Mouse (Mus musculus): ENCODE measurements at regions not wholly inside any gene's neighbourhood (a gene's known extent, or its start where the extent isn't known, plus 50 kb on each side); places are given as distances from the start of the nearest gene placed in this dataset.

DNA sequence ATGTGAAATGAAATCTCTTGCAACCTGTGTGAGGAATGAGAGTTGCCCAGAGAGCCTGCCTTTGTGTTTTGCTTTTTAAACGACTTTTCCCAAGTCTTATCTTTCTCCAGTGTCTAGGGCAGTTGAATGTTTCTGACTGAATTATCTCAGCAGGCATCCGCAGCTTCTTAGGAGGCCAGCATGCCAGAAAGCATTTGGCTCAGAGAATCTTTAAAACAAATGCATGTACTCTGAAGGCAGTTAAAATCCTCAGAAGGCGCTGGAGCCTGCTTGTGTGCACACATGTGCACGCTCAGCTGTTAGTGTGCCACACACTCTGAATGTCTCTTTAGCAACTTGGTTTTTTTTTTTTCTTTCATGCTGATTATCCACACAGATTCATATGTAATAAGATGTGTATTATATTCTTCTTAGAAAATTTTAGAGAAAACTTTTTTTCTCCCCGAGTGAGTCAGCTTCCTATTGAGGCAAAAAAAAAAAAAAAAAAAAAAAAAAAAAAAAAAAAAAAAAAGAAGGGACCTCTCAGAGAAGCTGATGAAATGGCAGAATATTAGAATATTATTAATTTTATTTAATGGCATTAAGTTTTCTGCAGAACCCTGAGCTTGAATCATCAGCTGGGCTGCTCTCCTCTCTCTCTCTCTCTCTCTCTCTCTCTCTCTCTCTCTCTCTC is 201.9 kb downstream of the Tmem38b start:
- no peak for DNase-seq (ENCODE audit: low spot score)

- no peak for DNase-seq (ENCODE audit: low spot score)
Observed at GRCm38 (mm10) chr4:54045258-54046029, 219.6 kb downstream of the Tmem38b start.

- no peak for DNase-seq (ENCODE audit: low spot score)
Observed at GRCm38 (mm10) chr4:54064331-54064730, 238.5 kb downstream of the Tmem38b start.

DNA sequence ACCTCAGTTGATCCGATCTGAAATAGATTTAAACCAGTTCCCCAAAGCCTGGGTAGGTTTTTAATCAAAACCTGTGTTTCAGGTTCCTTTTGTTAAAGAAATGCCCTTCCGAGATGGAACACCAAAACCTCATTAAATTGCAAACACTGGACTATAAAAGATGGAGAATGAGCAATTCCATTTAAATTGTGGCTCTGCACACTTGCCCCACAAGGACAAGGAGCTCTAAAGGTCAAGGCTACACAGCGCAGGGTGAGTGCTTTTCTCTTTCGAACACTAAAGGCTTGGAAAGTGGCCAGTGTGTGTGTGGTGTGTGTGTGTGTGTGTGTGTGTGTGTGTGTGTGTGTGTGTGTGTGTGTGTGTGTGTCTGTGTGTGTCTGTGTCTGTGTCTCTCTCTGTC is 246.1 kb downstream of the Tmem38b start:
- no peak for DNase-seq (ENCODE audit: low spot score)

- DNase-seq (ENCODE audit: low spot score), result no peak
Observed at GRCm38 (mm10) chr4:54072482-54072881, 246.6 kb downstream of the Tmem38b start.

GRCm38 (mm10) chr4:54072932-54073331 is 247.1 kb downstream of the Tmem38b start:
- DNase-seq (ENCODE audit: low spot score), result no peak

DNA sequence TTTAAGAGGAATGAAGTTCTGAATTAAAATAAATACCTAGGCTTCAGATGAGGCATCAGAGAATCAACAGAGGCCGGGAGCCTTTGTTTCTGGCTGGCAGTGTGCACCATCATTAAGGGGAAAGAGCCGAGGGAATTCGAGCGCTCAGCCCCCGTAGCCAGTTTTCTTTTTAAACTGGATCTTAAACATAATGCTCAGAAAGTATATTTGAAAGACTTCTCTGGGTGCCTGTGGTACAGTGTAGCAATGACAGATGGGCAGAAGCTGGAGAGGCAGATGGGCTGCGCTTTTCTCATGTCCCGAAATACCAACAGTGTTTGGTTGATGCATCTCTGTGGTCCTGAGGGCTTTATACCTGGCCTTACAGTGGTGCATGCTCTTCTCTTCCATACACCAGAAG is 247.6 kb downstream of the Tmem38b start:
- DNase-seq (ENCODE audit: low spot score), result no peak

GRCm38 (mm10) chr4:54074226-54074625 is 248.4 kb downstream of the Tmem38b start:
- no peak for DNase-seq (ENCODE audit: low spot score)

- no peak for DNase-seq (ENCODE audit: low spot score)
Observed at GRCm38 (mm10) chr4:54080526-54080925, 254.7 kb downstream of the Tmem38b start.

DNA sequence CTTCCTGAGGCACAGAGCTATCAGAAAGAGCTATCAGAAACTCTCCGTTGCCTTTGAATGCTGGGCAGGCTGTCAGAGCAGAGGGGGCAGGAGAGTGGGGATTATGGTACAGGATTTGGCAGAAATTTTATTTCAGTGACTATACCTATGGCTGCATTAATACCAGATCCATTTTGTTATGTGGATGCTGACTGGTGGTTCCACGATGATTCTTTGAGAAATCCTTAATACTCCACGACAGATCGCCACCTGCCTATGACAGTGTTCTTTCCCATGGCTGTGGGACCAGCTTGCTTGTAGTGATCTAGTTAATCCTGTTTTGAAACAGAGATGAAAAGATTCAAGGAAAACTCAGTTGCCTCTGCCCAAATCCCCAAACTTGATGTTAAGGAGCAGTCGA is 255.6 kb downstream of the Tmem38b start:
- DNase-seq (ENCODE audit: low spot score), result no peak

GRCm38 (mm10) chr4:54084747-54085146 is 258.9 kb downstream of the Tmem38b start:
- no peak for DNase-seq (ENCODE audit: low spot score)

DNA sequence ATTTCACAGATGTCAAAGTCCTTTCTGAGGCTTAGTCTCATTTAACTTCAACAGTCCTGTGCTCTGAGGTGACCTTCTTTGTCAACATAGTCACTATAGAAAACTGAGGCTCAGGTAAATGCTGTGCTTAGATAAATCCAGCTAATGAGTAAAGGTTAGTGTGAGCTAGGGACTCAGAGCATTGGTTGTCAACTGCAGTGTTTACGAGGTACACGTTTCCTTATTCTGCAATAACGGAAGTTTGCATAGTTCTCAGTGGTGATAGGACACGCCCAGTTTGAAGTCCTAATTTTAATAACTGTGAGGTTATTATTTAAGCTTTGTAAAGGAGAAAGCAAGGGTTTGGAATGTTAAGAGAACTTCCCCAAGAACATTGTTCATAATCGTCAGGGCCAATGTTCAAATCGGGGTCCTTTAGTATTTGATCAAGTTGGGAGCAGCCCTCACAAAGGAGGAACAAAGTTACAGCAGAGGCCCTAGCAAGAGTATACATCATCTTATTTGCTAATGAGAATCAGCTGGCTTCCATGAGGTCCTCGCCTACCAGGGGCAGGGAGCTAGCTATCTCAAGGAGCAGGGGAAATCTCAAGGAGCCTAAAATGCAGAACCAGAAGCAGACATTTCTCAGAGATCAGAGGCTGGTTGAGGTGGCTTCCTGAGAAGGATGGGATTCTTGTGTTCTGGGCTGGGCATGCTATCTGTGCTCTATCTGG is 268.6 kb downstream of the Tmem38b start:
- no peak for DNase-seq (ENCODE audit: low spot score)

DNA sequence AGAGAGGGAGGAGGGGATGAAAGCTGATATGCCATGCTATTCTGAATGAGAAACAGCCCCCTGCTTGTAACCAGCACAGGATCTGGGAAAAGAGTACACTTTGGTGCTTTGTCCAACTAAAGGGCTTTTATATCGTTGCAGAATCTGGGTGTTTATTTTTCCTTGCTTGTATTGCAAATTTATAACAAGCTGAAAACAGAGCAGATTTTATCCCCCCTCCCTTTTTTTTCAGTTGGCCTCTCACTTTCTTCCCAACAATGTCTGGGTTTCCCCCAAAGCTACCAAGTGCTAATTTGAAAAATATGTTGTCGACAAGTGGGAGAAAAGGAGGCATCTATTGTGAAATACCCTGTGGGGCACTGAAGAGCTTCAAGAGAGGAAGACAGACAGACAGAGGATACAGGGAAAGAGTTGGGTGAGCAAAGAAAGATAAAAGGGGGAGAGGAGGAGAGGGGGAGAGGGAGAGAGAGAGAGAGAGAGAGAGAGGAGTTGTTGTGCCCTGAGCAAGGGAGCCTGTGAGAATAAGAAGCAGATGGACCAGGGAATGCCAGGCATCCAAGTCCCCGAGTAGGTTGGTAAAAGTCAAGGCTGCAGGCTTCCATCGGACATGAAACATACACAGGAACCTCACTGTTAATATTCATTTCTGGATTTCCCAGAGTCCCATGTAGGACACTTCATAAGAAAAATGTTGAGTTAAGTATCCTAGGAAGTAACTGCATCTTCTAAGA is 269.5 kb downstream of the Tmem38b start:
- DNase-seq (ENCODE audit: low spot score), result no peak

- no peak for DNase-seq (ENCODE audit: low spot score)
Observed at GRCm38 (mm10) chr4:54097543-54097942, 271.7 kb downstream of the Tmem38b start.

GRCm38 (mm10) chr4:54100282-54100681 is 274.4 kb downstream of the Tmem38b start:
- DNase-seq (ENCODE audit: low spot score), result no peak

GRCm38 (mm10) chr4:54106976-54107375 is 281.1 kb downstream of the Tmem38b start:
- no peak for DNase-seq (ENCODE audit: low spot score)

- DNase-seq (ENCODE audit: low spot score), result no peak
Observed at GRCm38 (mm10) chr4:54116310-54116709, 290.5 kb downstream of the Tmem38b start.

GRCm38 (mm10) chr4:54118179-54118846 is 292.5 kb downstream of the Tmem38b start:
- peak; percentile 11 for DNase-seq (ENCODE audit: low spot score)

DNA sequence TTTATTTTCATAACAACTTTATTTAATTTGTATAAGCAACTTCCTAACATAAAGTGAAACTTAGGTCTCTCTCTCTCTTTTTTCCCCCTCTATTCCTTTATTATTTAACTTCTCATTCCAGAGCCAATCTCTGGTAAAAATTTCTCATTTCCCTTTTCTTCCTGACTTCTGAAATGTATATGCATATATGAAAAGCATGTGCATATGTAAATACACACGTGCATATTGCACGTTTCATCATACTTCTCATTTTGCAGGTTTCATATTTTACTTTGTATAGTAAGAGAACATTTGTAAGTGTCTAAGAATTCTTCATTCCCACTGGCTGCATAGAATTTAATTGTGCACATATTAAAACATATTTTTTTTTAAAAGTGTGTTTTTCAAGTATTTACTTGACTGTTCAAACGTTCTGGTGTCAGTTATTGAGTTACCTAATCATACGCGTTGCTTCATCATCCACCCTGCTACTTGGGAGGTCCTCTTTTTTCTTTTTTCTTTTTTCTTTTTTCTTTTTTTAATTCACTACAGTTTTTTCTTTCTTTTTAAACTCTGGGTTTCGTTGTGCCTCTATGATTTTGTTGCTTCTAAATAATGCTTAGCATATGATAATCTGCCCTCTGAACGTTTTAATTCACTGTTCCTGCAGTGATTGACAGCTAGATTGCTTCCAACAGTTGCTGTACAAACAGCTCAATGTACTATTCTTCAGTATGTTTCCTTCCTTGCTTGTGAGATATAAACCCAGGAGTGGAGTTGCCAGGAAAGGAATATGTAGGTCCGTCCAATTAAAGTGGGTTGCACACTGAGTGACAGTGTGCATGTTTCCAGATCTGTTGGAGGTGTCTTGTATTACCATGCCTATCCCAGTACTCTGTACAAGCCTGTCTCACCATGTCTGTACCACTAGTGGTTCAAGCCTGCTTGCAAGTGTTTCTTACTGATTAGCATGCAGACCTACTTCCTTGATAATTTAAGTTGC is 303.2 kb downstream of the Tmem38b start:
- no peak for DNase-seq (ENCODE audit: low spot score)

DNA sequence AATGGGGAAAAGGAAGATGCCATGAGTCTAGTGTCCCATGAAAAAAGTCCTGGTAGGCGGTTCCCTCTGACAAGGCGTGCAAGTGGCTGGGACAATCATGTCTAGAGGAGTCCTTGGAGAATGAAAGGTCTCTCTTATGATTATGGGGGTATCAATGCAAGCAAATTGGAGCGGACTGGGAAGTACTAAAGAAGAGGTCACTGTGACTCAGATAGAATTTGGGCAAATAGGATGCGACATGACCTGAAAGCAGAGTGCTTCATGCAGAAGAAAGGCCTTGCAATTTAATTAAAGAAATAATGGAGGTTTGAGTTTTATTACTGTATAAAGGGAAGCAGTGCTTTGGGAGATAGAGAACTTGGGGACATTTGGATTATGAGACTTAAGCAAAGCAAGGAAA is 330.3 kb downstream of the Tmem38b start:
- no peak for DNase-seq (ENCODE audit: low spot score)
